Mouse (Mus musculus): Measurements from ENCODE around the gene Trpv2.

Gene Trpv2

GRCm38 (mm10) chr11:62573959-62574702 is at the start of gene Trpv2:
Gene Trpv2, plus strand, starts transcription at chr11:62574486.
- no peak for DNase-seq (ENCODE audit: low spot score in 2 of 2)

- DNase-seq (ENCODE audit: low spot score in 2 of 2) = no peak
Measured at GRCm38 (mm10) chr11:62537089-62537488, 37.2 kb upstream of the Trpv2 start.

GRCm38 (mm10) chr11:62537590-62537989 is 36.7 kb upstream of the Trpv2 start:
- no peak for DNase-seq (ENCODE audit: low spot score in 2 of 2)

DNA sequence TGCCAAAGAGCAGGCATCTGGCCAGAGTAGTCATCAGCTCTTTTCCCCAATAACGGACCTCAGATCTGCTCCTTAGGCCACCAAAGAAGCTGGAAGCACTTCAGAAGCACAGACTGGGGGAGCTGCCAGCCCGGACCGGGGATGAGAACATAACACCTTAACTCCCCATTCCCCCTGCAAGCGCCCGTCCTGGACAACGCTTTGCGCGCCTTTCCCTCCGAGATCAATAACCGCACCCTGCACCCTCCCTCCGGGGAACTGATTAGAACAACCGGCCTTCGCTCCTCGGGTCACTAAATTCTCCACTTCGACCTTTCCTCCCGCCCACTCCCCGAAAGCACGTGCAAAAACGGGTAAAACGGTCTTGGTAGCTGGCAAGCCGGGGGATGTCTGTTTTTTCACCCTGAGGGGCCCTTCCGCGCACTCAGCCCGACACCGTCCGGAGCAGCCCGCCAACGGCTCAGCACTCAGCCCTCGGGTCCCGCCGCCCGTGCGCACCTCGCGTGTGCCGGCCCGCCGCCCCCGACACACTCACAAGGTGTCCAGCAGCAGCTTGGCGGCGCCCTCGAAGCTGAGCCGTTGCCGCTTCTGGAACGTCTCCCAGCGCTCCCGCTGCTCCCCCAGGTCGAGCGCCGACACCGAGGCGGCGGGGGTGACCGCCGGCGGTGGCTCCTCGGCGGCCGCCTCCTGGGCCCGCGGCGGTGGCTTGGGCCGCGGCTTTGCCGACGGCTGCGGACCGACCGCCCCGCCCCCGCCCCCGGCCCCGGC is 35.8 kb upstream of the Trpv2 start:
- DNase-seq (ENCODE audit: low spot score in 2 of 2) = peak; percentile 34 to 67

- peak; percentile 52 to 83 for DNase-seq (ENCODE audit: low spot score in 2 of 2)
Measured at GRCm38 (mm10) chr11:62539089-62539890, 35.0 kb upstream of the Trpv2 start, which contains the start of gene Cenpv. Gene Cenpv, minus strand, starts transcription at chr11:62539261.

DNA sequence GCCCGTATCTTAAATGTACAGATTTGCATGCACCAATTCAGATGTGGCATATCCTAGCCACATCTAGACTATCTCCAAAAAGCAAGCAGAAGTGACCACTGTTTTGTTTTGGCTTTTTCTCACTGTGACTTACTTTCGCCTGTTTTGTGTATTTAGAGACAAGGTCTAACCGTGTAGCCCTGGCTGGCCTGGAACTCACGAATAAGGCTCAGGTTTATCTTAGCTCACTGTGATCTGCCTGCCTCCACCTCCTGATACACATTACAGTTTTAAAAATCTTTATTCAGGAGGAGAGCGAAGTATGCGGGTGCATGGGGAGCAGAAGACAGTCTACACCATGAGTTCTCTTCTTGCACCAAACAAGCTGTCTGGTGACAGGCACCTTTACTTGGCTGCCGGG is 34.1 kb upstream of the Trpv2 start:
- no peak for DNase-seq (ENCODE audit: low spot score in 2 of 2)

DNA sequence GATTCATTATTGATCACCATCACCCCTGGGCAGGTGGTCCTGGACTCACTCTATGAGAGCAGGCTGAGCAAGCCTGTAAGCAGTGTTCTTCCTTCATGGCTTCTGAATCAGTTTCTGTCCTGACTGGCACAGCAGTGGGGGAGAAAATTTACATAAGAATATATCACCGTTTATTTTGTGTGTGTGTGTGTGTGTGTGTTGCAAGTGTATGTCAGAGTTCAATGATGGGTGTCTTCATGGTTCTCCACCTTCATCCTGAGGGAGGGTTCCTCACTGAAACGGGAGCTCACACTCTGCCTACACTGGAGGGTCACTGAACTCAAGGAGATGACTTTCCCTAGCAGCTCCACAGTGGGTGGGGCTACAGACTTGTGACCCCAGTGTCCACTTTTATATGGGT is 33.3 kb upstream of the Trpv2 start:
- no peak for DNase-seq (ENCODE audit: low spot score in 2 of 2)

DNA sequence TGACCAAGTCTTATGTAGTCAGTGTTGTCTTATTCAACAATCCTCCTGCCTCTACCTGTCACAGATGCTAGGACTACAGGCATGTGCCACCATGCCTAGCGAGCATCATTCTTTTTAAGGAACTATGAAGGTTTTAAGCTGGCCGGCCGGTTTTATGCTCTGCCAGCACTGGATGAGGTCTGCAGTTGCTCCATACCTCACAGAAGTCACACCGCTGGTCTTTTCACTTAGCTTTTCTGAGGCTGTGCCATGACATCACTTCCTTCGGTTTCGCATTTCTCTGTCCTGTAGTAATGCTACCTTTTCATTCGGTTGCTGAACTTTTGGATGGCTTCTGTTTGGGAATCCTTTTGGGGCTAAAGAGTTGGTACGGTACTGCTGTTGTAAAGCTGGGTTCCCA is 32.7 kb upstream of the Trpv2 start:
- no peak for DNase-seq (ENCODE audit: low spot score in 2 of 2)

- no peak for DNase-seq (ENCODE audit: low spot score in 2 of 2)
Measured at GRCm38 (mm10) chr11:62543991-62544390, 30.3 kb upstream of the Trpv2 start.

- peak in 1 of 2 experiments; percentile 69 for DNase-seq (ENCODE audit: low spot score in 2 of 2)
Measured at GRCm38 (mm10) chr11:62549782-62550181, 24.5 kb upstream of the Trpv2 start.

DNA sequence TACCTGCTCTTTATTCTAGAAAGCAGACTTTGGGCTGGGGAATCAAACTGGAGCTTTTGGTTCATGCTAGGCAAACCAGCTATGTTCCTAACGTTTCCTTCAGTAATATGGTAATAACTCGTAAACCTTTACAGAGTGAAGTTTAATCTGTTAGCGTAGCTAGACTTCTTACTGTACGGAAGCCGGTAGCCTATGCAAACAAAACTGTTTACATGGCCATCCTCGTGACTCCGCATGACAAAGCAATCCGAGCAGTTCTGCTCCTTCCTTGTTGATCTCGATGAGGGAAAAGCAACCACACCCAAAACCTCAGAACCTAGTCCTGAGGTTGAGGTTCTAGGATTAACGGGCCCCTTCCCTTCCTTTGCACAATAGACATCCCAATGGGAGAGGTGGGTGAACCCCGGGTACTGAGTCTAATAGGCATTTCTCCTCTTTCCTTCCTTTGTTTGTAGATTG is 24.0 kb upstream of the Trpv2 start:
- DNase-seq (ENCODE audit: low spot score in 2 of 2) = peak in 1 of 2 experiments; percentile 73

DNA sequence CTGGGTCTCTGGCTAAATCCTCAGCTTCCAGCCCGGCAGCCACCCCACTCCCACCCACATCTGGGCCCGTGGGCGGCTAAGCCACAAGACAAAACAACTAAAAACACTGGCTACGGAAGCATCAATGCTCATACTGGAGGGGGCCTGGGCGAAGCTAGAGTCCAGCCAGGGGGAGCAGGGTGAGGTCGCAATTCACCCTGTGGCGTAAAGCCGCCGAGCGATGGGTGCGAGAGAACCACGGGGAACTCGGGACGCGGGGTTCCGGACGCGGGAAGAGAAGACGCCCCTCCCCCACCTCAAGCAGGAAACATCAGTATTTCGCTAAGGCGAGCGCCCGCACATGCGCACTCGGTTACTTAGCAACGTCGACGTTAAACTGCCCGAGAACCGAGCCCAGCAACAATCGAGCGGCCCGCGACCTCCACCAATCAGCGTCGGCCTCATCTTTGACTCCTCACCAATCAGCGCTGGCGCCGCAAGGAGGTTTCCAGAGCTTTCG is 23.5 kb upstream of the Trpv2 start, which contains the start of gene Ubb:
TSS of gene Ubb (plus strand) at position 445 of the 499 bp plus-strand sequence.
- DNase-seq (ENCODE audit: low spot score in 2 of 2) = peak; percentile 91 to 98

DNA sequence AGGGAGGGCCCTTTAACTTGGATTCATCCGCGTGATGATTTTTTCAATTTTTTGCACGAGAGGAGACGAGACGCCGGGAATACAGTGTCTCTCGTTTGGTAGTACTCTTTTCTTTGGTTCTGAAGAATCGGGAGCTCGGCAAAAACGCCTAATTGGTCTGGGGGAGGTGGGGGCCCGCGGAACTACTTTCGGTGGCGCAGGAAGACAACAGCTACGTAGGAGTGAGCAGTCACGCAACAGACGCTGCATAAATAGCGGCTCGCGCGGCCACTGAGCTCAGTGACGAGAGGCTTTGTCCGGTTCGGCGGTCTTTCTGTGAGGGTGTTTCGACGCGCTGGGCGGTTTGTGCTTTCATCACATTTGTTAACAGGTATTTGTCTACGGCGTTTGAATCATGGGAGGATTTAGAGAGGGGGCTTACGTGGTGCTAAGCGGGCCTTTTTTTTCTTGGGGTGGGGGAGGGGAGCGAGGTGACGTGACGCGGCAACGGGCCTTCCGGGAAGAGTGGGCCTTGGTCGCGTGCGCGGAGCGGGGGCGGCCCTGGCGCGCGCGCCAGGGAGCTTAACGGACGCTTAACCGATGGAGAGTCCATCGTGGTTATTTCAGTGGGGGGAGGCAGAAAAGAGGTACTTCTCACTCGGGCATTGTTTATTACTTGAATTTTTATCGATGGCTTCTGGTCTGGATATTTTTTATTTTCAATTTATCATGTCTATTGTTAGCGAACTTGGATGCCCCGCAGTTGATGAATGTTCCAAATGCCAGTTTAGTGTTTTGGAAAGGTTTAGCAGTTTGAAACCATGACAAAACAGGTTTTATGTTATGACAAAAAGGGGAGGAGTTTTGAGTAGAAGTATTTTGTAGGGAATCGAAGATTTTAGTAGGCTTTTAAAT is 22.8 kb upstream of the Trpv2 start:
- DNase-seq (ENCODE audit: low spot score in 2 of 2) = peak; percentile 82 to 84

DNA sequence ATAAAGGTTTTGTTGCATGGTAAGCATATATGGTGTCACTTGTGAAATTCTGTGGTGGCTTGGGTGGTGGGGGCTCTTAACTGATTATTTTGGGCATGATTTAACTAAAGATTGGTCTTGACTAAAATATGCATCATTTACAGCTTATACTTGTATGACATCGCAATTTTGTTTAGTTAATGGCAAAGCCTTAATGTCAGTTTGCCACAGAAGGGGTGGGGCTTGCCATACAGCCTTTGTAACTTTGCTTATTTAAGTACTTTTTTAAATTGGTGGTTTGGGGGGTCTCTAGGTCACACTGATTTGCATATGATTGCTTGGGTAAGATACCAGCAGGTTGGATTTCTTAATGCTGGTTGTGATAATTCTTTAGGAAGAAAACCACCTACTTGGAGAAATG is 21.1 kb upstream of the Trpv2 start:
- DNase-seq (ENCODE audit: low spot score in 2 of 2) = no peak

DNA sequence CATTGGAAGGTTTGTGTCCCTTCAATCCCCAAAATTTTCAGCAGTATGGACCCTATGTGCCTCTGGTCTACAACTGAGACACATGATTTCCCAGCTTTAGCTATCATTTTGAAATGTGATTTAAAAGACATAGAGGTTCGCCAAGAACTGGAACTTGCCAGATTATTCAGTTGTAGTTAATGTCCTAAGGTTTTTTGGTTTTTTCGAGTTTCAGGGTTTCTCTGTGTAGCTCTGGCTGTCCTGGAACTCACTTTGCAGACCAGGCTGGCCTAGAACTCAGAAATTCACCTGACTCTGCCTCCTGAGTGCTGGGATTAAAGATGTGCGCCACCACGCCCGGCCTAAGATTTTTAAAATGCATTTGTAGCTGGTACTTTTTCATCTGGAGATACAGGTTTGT is 20.7 kb upstream of the Trpv2 start:
- DNase-seq (ENCODE audit: low spot score in 2 of 2) = no peak

DNA sequence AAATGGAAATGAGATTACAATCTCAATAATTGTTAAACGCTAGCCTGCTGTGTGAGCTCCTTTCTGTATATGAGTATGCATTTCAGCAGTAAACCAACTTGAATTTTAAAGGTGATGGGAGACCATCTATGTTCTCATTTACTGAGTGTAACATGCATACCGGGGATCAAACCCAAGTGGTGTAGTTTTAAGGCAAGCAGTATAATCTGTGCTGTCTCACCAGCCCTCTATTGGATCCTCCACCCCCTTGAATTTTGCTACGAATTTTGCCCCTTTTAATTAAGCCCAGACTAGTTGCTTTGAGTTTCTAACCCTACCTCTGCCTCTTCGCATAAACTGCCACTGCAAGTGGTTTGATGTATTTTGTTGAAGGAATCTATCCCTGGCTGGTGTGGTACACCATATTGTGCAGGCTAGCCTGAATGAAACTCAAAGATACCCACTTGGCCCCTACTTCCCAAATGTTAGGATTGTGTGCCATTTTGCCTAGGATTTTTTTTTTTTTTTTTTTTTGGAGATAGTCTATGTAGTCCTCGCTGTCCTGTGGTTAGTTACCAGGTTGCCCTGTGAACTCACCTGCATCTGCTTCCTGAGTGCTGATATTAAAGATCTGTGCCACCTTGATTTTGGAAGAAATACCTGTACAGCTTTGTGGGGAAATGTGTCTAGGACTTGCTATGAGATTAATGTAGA is 20.0 kb upstream of the Trpv2 start:
- no peak for DNase-seq (ENCODE audit: low spot score in 2 of 2)

GRCm38 (mm10) chr11:62554934-62555517 is 19.3 kb upstream of the Trpv2 start:
- DNase-seq (ENCODE audit: low spot score in 2 of 2) = no peak

DNA sequence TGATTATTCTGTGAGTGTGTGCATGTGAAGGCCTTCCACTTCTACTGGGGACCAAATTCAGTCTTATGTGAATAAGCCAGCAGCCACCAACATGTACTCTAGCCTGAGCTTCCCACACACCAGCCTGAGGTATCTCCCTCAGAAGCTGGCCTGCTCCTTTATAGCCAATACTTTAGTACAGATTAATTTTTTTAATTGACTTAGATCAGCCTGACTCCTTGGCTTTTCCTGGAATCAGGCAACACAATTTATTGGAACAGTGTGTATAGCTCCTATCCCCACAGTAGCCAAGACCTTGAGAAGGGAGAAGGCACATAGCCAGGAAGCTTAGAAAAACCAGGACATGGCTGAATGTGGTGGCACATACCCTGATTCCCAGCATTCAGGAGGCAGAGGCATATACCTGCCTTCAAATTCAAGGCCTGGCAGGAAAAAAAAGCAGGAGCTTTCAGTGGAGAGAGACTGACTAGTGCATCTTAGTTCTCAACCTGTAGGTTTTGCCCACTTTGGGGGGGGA is 18.3 kb upstream of the Trpv2 start:
- DNase-seq (ENCODE audit: low spot score in 2 of 2) = no peak

GRCm38 (mm10) chr11:62557205-62557604 is 17.1 kb upstream of the Trpv2 start:
- no peak for DNase-seq (ENCODE audit: low spot score in 2 of 2)

- no peak for DNase-seq (ENCODE audit: low spot score in 2 of 2)
Measured at GRCm38 (mm10) chr11:62558152-62558551, 16.1 kb upstream of the Trpv2 start.

Measured in urinary bladder, adult 18-20 months (tissue).